Mouse (Mus musculus): ENCODE data around the gene Atrnl1.

DNA sequence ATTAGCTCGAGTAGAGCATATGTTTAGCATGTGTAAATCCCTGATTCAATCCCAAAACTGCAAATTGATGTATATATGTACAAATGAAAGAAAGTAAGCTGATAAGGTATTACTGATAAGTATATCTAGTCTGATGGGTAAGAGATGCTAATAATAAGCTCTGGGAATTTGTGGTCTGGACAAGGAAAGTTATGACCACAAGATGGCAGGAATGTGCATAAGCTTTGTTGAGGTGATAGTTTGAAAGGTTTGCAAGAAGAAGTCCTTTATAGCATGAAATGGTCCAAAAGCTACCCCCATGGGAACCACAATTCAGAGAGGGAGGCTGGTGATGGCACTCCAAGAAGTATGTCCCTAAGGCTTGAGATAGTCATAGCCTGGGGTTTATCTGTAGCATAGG is 289.2 kb downstream of the Atrnl1 start:
- TF ChIP-seq CTCF (IDR thresholded peaks at IDR 0.05; ENCODE audit: insufficient read depth, low read length) (no peak), POLR2A (IDR thresholded peaks at IDR 0.05; ENCODE audit: borderline replicate concordance, extremely low read depth, low read depth, low read length) (no peak)
